Mouse (Mus musculus) hindbrain, embryonic 12.5 days (tissue): ENCODE data around the gene Ccdc186. TPM values are rescaled to one million over a fixed set of nuclear protein-coding genes. Genes with fewer than 3 reads are reported as not detected.
"Not testable (repeated sequence)": the region's sequence is repeated elsewhere in the genome, so short reads cannot be mapped to it uniquely, and the experiment has no call there.

ENCODE experiments used
- ATAC-seq: fragments of 200-750 bp; cut with Nextera tagmentation; 2 replicates; pipeline ENCODE4 v1.8.0; 2017; ENCODE audit warnings: moderate TSS enrichment; ENCODE audit not compliant: low FRiP score
- H3K27ac ChIP-seq: fragments of 300-500 bp; sonication (generic); 2 replicates; pipeline ENCODE4 v1.5.1; 2016; ENCODE audit warnings: mild to moderate bottlenecking
- H3K27me3 ChIP-seq: fragments of 300-500 bp; sonication (generic); 2 replicates; pipeline ENCODE4 v1.6.1; 2016; ENCODE audit warnings: mild to moderate bottlenecking
- H3K36me3 ChIP-seq: fragments of 300-500 bp; sonication (generic); 2 replicates; pipeline ENCODE4 v1.6.1; 2016; ENCODE audit warnings: mild to moderate bottlenecking
- H3K4me1 ChIP-seq: fragments of 300-500 bp; sonication (generic); 2 replicates; pipeline ENCODE4 v1.6.1; 2016
- H3K4me2 ChIP-seq: fragments of 300-500 bp; sonication (generic); replicated peaks from 2 replicates; pipeline ENCODE4 v1.6.1; 2016; ENCODE audit warnings: mild to moderate bottlenecking
- H3K4me3 ChIP-seq: fragments of 300-500 bp; sonication (generic); 2 replicates; pipeline ENCODE4 v1.5.1; 2016; ENCODE audit warnings: mild to moderate bottlenecking
- H3K9ac ChIP-seq: fragments of 300-500 bp; sonication (generic); 2 replicates; pipeline ENCODE4 v1.6.1; 2016; ENCODE audit warnings: mild to moderate bottlenecking, moderate library complexity
- H3K9me3 ChIP-seq: fragments of 300-500 bp; sonication (generic); replicated peaks from 2 replicates; pipeline ENCODE4 v1.6.1; 2016; ENCODE audit warnings: mild to moderate bottlenecking
- WGBS: fragments of 180-500 bp; shearing (Covaris S2); methylation state at CpG from one replicate; pipeline ENCODE4 v1.1.7; 2016; 5-methylcytosine and 5-hydroxymethylcytosine counted together
- polyA plus RNA-seq: library from polyadenylated mRNA; unstranded; fragments of >200 nt; fragmentation: Nextera tagmentation; extraction: Ambion mirVana; gene quantifications from 2 replicates; pipeline ENCODE4 v1.2.1, GENCODE M21; 2016

Ccdc186 gene
- polyA plus RNA-seq, 1 experiment from 2014 or later = 30.2 TPM

GRCm38 (mm10) chr19:56762686-56763085 is 59.3 kb downstream of the Ccdc186 start:
- no peak for ATAC-seq
- Histone ChIP-seq H3K27ac (no peak overlapping the region), H3K9ac (no peak overlapping the region), H3K4me1 (no peaks in the 10 kb centered on the region), H3K9me3 (no peaks in the 10 kb centered on the region), H3K4me3 (no peak overlapping the region), H3K36me3 (no peaks in the 10 kb centered on the region), H3K4me2 (no peak overlapping the region), H3K27me3 (no peaks in the 10 kb centered on the region)
- 93% methylated on average over 4 of the region's 4 CpGs for WGBS

DNA sequence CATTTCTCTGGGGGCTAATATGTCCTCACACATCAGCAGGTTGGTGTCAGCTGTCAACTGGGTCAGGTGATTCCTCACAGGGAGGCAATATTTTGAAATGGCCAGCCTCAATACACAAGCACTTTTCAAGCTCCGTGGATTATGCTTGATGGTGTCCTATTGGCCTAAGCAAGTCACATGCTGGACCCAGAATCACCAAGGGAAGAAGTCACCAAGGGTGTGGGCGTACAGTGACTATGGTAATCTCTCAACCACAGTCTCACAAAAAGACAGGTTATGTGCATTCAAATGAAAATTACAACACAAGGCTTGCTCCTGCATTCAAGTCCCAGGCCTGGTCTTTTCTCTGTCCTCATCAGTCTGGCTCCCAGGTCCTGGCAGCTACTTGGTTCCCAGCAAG is 60.3 kb downstream of the Ccdc186 start:
- Histone ChIP-seq H3K4me1 (no peaks in the 10 kb centered on the region), H3K9ac (no peak overlapping the region), H3K9me3 (no peaks in the 10 kb centered on the region), H3K27ac (no peak overlapping the region), H3K4me3 (no peak overlapping the region), H3K4me2 (no peak overlapping the region), H3K36me3 (no peaks in the 10 kb centered on the region), H3K27me3 (no peaks in the 10 kb centered on the region)
- WGBS = 87% methylated on average over 2 of the region's 2 CpGs
- ATAC-seq = no peak

GRCm38 (mm10) chr19:56761096-56761495 is 60.9 kb downstream of the Ccdc186 start:
- 88% methylated on average over 5 of the region's 5 CpGs for whole genome bisulfite sequencing
- no peaks in the 10 kb centered on the region for H3K27me3 ChIP-seq

GRCm38 (mm10) chr19:56760306-56760940 is 61.6 kb downstream of the Ccdc186 start:
- H3K27ac ChIP-seq = no peak overlapping the region
- H3K4me3 ChIP-seq = no peak overlapping the region
- no peaks in the 10 kb centered on the region for H3K9me3 ChIP-seq
- ATAC-seq = no peak
- 90% methylated on average over 8 of the region's 8 CpGs for WGBS
- no peaks in the 10 kb centered on the region for H3K36me3 ChIP-seq
- H3K4me1 ChIP-seq = no peaks in the 10 kb centered on the region
- no peak overlapping the region for H3K4me2 ChIP-seq
- H3K27me3 ChIP-seq = no peaks in the 10 kb centered on the region
- no peak overlapping the region for H3K9ac ChIP-seq

More at GRCm38 (mm10) chr19:56761096-56761495, 60.9 kb downstream of the Ccdc186 start:
- H3K4me1 ChIP-seq = no peaks in the 10 kb centered on the region
- no peaks in the 10 kb centered on the region for H3K36me3 ChIP-seq
- no peak overlapping the region for H3K27ac ChIP-seq
- no peaks in the 10 kb centered on the region for H3K9me3 ChIP-seq
- H3K4me2 ChIP-seq = no peak overlapping the region
- H3K4me3 ChIP-seq = no peak overlapping the region
- no peak for ATAC-seq
- H3K9ac ChIP-seq = no peak overlapping the region

DNA sequence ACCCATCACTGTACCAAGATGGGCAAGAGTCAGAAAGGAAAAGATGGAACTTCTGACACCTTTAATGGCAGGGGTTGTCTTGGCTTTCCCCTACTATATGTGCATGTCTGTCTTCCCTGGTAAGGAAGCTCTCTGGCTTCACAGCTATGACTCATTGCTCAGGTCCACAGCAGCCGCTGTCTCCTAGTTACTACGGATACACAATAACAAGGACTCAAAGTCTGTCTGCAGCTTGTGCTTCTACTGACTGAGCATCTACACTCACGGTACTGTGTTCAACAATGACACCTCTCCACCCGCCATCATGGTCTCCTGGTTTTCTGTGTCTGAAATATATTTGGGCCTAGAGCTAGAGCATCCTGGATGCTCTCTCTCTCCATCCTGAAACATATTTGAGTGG is 62.2 kb downstream of the Ccdc186 start:
- no peak overlapping the region for H3K4me3 ChIP-seq
- no peaks in the 10 kb centered on the region for H3K36me3 ChIP-seq
- H3K4me1 ChIP-seq = no peaks in the 10 kb centered on the region
- H3K9ac ChIP-seq = no peak overlapping the region
- H3K27me3 ChIP-seq = no peaks in the 10 kb centered on the region
- H3K27ac ChIP-seq = no peak overlapping the region
- no peak overlapping the region for H3K4me2 ChIP-seq
- H3K9me3 ChIP-seq = no peaks in the 10 kb centered on the region
- no peak for ATAC-seq
- WGBS = 94% methylated on average over 4 of the region's 4 CpGs

DNA sequence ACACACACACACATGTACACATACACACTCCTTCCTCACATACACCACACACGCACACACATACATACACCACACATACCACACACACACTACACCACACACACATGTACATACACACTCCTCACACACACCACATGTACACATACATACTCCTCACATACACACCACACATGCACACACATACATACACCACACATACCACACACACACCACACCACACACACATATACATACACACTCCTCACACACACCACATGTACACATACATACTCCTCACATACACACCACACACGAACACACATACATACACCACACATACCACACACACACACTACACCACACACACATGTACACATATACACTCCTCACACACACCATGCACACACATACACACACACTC is 63.7 kb downstream of the Ccdc186 start:
- Histone ChIP-seq H3K9ac (no peak overlapping the region), H3K4me2 (no peak overlapping the region), H3K4me1 (no peaks in the 10 kb centered on the region), H3K4me3 (no peak overlapping the region), H3K27me3 (no peaks in the 10 kb centered on the region), H3K27ac (no peak overlapping the region), H3K36me3 (no peaks in the 10 kb centered on the region), H3K9me3 (no peaks in the 10 kb centered on the region)
- WGBS = 96% methylated on average over 2 of the region's 2 CpGs
- no peak for ATAC-seq

DNA sequence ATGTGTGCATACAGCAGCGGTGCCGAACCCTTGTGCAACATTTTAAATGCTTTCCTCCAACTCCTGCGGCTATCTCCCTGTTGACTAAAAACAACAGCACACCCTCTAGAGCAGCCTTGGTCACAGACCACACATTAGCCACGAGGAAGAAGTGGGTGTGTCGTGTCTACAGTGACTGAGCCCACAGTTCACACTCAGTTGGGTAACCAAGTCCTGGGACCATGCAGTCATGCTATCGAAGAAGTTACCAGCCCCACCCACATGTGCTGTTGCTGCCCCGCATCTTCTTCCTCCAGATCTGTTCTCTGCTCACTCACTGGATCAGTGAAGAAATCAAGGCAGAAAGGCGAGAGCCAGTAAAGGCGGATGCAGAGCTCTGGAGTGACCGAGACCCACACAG is 65.6 kb downstream of the Ccdc186 start:
- H3K27me3 ChIP-seq = no peaks in the 10 kb centered on the region
- 86% methylated on average over 10 of the region's 10 CpGs for WGBS
- ATAC-seq = no peak
- no peak overlapping the region for H3K4me3 ChIP-seq
- no peak overlapping the region for H3K27ac ChIP-seq
- no peaks in the 10 kb centered on the region for H3K9me3 ChIP-seq
- H3K36me3 ChIP-seq = no peaks in the 10 kb centered on the region
- H3K9ac ChIP-seq = no peak overlapping the region
- no peak overlapping the region for H3K4me2 ChIP-seq
- no peaks in the 10 kb centered on the region for H3K4me1 ChIP-seq

DNA sequence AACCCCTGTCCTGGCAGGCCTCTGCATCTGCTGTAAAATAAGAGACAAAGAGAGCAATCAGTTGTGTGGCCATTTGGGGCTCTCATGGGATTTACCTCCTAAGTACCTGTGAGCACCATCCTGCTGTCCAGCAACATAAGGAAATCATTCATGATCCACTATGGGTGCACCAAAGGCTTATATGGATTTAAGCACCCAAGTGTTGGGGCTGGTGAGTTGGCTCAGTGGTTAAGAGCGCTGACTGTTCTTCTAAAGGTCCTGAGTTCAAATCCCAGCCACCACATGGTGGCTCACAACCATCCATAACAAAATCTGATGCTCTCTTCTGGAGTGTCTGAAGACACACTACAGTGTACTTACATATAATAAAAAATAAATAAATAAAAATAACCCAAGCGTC is 67.5 kb downstream of the Ccdc186 start:
- not testable (repeated sequence) for H3K4me3 ChIP-seq, ATAC-seq, H3K9me3 ChIP-seq, H3K9ac ChIP-seq, H3K4me2 ChIP-seq, H3K27ac ChIP-seq, H3K36me3 ChIP-seq, H3K4me1 ChIP-seq, H3K27me3 ChIP-seq
- WGBS = 89% methylated on average over 2 of the region's 2 CpGs

DNA sequence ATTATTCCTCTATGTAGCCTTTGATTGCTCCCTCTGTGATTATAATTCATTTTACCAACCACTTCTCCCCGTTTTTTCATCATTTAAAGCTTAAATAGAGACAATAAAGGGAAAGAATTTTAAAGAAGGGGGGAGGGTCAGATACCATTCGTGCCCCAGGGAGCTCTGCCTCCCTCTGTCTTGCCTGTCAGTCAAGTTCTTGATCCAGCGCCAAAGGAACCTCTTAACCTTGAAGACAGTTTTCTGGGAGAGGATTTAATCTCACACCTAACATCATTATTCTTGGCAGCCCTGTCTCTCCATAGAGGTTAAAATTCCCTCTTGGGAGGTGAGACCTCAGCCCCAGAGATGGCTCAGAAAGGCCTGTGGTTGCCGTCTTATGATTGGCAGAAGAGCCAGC is 71.3 kb downstream of the Ccdc186 start:
- Histone ChIP-seq H3K27me3 (no peaks in the 10 kb centered on the region), H3K9me3 (no peaks in the 10 kb centered on the region), H3K9ac (no peak overlapping the region), H3K4me3 (no peak overlapping the region), H3K27ac (no peak overlapping the region), H3K36me3 (no peaks in the 10 kb centered on the region), H3K4me2 (no peak overlapping the region), H3K4me1 (peaks cover 9% of the 10 kb centered on the region; the same call in 1 of the 2 replicates)
- whole genome bisulfite sequencing = 33% methylated on average over 4 of the region's 4 CpGs
- no peak for ATAC-seq

DNA sequence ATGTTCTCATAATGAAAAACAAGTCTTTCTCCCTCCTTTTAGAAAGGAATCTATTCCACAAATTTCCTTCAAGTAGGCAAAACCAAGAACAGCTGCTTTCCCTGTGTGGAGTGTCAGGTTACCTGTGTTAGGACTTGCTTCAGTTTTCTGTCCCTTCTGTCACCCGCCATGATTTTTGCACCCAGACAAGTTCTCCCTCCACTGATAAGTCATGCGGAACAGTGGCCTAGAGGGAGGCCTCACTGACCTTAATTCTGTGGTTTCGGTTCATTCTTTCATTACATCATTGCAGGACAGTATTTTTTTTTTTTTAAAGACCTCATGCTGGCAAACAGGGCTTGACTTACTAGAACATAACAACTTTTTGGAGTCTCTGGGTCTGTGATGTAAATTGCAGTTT is 72.6 kb downstream of the Ccdc186 start:
- no peak for ATAC-seq
- Histone ChIP-seq H3K27me3 (no peaks in the 10 kb centered on the region), H3K4me1 (peaks cover 9% of the 10 kb centered on the region; the same call in 1 of the 2 replicates), H3K4me3 (no peak overlapping the region), H3K9me3 (no peaks in the 10 kb centered on the region), H3K36me3 (no peaks in the 10 kb centered on the region), H3K4me2 (no peak overlapping the region), H3K27ac (no peak overlapping the region), H3K9ac (no peak overlapping the region)
- 32% methylated on average over 3 of the region's 3 CpGs for WGBS

DNA sequence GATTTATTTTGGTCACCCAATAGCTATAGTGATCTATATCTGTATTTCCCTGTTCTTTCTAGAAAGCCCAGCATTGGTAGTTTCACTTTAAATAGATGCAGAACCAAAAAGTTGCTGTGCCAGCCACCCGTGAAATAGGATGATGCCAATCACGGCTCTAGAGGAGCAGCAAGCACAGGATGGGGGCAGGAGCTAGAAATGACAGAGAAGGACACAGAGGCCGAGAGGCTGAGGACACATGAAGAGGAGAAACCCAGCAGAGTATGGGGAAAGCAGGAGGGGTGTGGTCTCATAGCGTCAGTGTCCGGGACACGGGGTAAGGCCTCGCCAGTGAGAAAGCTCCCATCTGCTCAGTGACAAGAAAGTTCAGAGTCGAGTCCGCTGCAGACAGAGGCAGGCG is 74.1 kb downstream of the Ccdc186 start:
- Histone ChIP-seq H3K9ac (no peak overlapping the region), H3K9me3 (no peaks in the 10 kb centered on the region), H3K27ac (no peak overlapping the region), H3K4me3 (no peak overlapping the region), H3K27me3 (no peaks in the 10 kb centered on the region), H3K36me3 (no peaks in the 10 kb centered on the region), H3K4me1 (peaks cover 9% of the 10 kb centered on the region; the same call in 1 of the 2 replicates), H3K4me2 (no peak overlapping the region)
- ATAC-seq = no peak
- WGBS = 75% methylated on average over 10 of the region's 10 CpGs

DNA sequence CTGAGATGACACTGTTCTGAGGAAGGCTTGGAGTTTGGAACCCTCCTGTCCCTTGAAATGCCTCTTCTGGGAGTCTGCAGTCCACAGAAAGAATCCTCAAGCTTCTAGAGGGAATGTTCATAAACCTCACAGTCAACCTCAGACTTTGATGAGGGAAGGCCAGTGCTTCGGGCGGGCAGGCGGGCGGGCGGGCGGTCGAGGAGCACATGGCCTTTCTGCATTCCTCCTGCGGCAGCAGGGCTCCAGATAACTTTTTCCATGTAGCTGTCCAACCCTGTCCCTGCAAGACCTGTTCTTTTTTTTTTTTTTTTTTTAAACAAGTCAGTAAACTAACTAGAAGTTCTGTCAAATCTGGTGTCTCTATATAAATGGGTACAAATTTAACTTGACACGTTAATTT is 75.4 kb downstream of the Ccdc186 start:
- Histone ChIP-seq H3K36me3 (no peaks in the 10 kb centered on the region), H3K27me3 (no peaks in the 10 kb centered on the region), H3K9ac (no peak overlapping the region), H3K4me3 (no peak overlapping the region), H3K27ac (no peak overlapping the region), H3K4me1 (peaks cover 9% of the 10 kb centered on the region; the same call in 1 of the 2 replicates), H3K9me3 (no peaks in the 10 kb centered on the region), H3K4me2 (no peak overlapping the region)
- no peak for ATAC-seq
- WGBS = 88% methylated on average over 9 of the region's 9 CpGs

- Histone ChIP-seq H3K27ac (no peak overlapping the region), H3K4me2 (no peak overlapping the region), H3K27me3 (no peaks in the 10 kb centered on the region), H3K36me3 (no peaks in the 10 kb centered on the region), H3K9ac (no peak overlapping the region), H3K4me3 (no peak overlapping the region), H3K9me3 (no peaks in the 10 kb centered on the region), H3K4me1 (peaks cover 3% of the 10 kb centered on the region; the same call in 1 of the 2 replicates)
- ATAC-seq = no peak
- WGBS = 75% methylated on average over 6 of the region's 6 CpGs
Measured at GRCm38 (mm10) chr19:56745528-56745927, 76.5 kb downstream of the Ccdc186 start.
